Mouse (Mus musculus) MEL-GATA-1-ER (cell line): ENCODE results near the gene Car3.
A peak's percentile ranks its signal among the peaks of the same experiment; 100 is the strongest.
"Not testable (repeated sequence)": the region's sequence is repeated elsewhere in the genome, so short reads cannot be mapped to it uniquely, and the experiment has no call there.

Experiments used
- DNase-seq: peaks from one replicate; pipeline ENCODE4 v3.0.0-alpha.2; 2012; ENCODE audit warnings: low read depth; ENCODE audit errors: extremely low read depth

Car3 gene

DNA sequence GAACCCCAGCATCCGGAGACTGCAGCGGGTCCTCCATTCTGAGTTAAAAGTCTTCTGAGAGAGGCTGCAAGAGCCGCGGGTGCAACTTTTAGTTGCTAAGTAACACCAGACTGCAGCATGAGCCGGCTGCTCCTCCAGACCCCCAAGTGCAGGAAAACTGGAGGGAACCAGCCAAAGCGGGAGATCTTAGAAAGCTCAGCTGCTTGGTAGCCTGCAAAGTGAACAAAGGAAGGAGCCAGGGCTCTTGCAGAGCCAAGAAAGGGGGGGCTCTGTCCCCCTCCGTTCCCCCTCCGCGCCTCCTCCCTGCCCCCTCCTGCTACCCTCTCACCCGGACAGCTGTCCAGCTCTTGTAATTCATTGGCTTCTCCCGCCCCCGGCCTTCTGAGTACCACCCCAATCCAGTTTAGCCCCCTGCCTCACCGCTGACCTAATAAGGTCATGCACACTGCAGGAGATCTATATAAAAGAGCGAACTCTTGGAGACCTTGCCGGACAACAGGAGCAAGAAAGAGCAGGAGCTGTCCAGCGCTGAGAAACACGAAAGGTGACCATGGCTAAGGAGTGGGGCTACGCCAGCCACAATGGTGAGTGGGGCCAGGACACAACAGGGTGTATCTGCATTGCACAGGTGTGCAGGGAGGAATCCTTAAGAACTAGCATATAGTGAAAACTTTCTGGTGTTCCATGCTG, at the start of gene Car3:
Gene Car3 (plus strand): TSS at position 491 of the 690 bp plus-strand sequence.
- no peak for DNase-seq

DNA sequence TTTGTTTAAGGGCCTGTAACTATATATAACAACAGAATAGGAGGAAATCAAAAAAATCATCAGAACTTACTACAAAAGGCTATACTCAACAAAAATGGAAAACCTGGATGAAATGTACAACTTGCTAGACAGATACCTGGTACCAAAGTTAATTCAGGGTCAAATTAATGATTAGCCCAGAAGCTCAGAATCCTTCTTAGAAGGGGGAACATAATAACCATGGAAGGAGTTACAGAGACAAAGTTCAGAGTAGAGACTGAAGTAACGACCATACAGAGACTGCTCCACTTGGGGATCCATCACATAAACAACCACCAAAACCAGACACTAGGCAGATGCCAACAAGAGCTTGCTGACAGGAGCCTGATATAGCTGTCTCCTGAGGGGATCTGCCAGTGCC, 47.9 kb upstream of the Car3 start:
- not testable (repeated sequence) for DNase-seq

DNA sequence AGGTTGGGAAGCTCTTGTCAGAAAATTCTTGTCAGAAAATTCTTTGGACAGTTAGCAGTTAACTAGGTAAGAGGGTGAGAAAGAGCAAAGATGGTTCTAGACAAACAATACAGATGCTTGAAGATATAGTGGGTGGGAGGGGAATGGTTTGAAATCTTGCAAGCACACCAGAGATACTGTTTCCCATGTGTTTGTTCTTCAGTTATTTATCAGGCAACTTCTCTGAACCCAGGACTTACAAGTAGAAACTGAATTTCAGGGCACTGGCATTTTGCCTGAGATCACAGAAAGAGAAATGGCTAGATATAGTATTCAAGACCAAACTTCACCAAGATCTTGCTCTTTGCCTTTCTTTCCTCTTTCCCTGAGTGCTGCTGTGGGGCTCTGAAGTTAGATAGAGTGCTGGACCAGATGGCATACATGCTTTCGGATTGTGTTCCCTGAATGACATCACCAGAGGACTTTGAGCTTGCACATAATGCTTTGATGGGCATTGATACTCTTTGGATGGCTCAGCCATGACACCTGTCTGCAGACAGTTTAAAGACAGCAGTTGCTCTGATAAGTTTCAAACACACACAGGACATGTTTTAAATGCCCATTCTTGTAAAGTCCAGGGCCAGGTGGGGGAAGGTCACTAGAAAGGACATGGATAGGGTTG, 43.3 kb upstream of the Car3 start:
- DNase-seq: no peak

DNA sequence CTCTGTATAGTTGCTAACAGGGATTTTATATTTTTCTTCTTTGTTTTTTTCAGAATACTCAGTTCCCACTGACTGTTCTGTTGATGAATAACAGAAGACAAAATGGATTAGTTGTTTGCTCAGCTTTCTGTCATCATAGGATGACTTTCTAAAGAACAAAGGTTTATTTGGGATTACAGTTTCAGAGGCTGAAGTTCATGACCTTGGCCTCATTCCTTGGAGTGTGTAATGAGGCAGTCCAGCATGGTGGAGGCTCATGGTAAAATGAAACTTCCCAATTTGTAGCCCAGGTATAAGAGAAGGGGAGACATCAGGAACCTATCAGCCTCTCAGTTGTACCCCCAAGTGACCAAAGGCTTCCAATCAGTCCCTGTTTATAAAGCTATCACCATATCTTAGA, 34.4 kb upstream of the Car3 start:
- DNase-seq: no peak

DNA sequence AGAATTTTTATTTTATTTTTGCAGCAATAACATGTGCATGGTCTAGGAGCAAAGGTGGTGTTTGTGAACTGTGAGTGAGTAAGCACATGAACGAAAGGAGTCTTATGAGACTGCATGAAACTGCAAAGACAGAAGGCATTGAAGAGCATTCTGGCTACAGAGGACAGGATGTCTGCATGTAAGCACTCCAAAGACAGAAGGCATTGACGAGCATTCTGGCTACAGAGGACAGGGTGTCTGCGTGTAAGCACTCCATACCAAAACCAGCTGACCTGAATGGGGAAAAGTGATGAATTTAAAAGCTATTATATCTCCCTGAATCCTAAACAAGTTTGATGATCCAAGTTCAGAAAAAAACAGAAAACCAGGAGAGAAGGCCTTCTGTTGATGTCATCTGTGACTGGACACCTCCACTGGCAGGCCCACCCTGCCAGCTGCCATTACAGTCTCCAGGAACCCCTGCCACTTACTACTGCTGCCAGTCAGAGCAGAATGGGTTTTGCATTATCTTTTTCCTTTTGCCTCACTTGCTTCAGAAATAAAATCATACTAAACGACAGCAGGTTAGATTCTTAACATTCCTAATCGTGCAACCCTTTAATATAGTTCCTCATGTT, 32.0 kb upstream of the Car3 start:
- no peak for DNase-seq

DNA sequence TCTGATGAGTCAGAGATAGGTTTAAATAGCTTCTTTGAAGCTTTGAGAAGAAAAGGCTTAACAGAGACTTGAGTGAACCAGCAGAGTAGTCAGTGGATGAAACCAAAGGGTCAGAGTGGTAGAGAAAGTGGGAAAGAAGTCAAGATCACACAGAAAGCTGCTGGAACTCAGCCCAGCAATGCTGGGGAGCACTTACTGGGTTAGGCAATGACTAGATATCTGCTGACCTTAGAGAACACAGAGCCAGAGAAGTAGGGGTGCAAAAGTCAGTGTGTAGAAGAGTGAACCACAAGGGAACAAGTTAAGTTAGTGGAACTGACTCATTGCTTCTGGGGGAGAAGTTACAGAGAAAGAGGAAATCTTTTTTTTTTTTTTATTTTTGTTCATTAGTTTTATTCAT, 30.5 kb upstream of the Car3 start:
- DNase-seq: no peak

DNA sequence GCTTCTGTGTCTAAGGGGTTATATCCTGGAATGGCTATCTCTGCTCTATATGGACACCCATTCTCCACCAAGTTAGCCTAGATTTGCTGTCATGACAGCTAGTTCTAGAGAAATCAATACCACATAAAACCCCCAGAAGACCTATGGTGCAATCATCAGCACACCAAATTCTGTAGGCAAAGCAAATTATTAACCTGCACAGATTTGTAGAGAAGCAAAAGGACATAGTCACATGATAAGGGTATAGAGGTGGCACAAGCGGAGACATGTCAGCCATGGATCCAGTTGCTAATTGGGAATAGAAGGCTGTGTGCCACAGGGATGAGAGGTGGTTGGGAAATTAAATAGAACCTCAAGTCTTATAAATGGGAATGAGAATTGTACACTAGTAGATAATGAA, 24.4 kb upstream of the Car3 start:
- no peak for DNase-seq

DNA sequence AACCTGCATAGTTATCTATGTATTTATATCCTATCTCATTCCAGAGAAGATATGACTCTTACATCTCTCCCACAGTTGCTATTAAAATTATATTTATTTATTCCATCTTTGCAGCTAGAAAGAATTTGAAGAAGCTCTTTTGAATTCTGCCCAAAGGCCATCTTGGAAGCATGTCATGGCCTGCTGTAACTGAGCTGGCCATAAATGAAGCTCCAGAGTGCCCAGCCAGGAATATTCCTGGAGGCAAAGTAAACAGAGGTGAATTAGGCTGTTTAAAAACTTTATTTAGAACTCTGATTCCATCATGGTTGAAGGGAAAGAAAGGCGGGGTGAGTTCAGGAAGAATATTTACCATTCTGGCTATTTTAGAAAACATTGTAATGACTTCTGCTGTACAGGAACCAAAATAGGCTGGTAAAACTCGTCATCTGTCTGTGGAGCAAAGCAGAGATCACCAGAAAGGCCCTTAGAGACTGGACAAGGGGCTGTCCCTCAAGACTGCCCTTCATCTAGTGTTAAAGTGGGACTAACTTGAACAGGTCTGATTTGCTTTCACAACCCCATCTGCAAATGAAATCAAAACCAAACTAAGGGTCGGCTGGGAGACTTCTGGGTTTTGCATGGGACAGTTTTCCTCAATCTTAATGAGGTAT, 23.7 kb upstream of the Car3 start:
- DNase-seq: no peak

DNA sequence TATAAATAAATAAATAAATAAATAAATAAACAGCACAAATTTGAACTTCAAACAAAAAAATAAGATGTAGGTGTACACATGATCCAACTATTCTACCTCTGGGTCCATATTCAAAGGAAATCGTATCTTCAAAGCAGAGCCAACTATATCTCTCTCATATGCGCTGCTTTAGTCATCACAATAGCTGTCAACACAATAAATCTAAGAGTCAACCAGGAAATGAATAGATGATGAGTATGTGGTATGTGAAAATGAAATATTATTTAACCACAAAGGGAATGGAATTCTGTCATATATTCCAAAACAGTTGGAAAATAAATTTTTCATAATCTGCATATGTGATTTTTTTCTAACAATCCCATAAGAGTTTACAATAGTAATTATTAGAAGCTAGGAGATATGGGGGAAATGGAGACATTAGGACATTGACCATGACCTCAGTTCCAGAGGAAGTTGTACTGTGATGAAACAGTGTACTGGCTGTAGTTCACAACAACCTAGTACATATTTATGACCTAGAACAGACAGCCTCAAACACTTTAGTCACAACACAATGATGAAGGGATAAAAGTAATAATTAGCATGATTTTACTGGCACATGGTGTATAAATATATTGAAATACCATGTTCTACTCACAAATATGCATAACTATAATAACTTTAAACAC, 14.6 kb upstream of the Car3 start:
- DNase-seq: no peak

DNA sequence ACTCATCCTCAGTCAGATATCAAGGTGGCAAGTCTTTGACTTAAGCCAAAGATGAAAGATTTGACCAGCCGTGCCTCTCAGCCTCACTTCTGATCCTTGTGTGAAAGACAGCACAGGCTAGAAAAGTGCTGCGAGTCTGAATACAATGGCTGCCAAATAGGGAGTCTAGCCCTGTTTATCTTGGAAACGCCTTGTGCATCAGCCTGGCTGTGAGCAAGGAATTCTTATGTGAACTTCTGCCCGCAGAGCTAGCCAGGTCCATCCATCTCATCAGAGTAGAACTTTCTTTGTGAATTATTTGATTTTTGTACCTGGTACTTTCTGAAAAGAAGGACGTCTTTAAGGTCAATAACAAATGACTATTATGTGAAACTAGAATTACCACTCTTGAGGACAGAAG, 9.3 kb upstream of the Car3 start:
- DNase-seq: no peak

DNA sequence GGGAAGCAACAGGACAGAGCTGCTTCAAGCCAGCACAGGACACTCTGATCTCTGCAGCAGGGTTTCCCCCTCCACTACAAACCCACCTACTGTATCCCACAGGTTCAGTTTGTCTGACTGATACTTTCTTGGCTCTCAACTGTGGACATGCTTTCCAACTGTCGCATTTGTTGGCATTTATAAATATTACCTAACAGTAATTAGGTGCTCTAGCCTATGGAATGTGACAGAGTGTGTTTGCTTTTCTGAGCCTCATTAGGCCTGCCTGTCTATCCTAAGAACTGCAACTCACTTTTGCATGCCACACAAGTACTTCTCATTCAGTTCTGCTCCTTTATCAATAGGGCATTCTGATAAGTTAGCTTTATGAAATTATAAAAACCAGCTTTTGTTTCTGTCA, 8.9 kb upstream of the Car3 start:
- no peak for DNase-seq

DNA sequence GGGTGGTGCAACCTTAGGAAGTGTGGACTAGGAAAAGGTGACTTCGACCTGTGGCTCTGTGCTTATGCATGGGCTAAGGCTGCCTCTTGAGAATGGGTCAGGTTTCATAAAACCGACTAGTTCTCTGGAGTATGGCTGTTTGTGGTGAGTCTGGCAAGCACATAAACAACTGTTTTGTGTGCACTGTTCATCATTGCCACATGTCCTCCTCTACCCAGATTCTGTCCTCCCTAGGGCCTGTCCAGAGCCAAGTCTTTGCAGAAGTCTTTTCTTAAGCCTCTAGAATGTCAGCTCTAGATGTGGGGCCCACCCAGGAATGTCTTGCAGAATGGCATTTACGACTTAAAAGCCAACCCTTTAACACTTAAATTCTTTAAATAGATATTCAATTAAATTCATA, 5.4 kb upstream of the Car3 start:
- DNase-seq: no peak

DNA sequence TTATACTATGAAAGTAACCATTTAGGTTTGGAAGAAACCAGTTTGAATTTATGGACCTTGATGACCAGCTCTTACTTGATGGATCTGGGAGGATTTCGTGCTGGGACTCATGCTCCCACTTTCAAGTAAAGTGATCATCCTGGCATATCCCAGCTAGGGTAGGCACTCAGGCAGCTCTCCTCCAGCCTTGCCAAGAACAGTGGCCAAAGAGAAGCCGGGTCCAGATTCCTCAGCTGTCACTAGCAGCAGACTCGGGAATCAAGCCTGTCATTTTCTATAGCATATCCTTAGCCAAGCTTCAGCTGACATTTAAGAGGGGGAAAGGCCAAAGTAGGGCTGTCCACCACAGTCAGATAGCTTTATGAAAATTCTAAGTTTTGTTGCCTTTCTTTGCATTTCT, 3.0 kb upstream of the Car3 start:
- DNase-seq: no peak

DNA sequence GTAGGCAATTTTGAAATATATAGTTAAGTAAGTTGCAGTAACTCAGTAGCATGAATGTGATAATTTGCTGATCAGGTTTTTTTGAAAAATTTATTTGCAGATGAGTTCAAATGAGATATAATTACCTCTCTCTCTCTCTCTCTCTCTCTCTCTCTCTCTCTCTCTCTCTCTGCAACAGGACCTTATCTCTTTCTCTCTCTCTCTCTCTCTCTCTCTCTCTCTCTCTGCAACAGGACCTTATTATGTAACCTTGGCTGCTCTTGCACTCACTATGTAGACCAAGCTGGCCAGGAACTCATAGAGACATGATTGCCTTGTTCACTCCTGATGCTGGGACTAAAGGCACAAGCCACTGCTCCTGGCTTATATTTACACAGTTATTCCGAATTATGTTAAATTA, 2.1 kb upstream of the Car3 start:
- no peak for DNase-seq

DNA sequence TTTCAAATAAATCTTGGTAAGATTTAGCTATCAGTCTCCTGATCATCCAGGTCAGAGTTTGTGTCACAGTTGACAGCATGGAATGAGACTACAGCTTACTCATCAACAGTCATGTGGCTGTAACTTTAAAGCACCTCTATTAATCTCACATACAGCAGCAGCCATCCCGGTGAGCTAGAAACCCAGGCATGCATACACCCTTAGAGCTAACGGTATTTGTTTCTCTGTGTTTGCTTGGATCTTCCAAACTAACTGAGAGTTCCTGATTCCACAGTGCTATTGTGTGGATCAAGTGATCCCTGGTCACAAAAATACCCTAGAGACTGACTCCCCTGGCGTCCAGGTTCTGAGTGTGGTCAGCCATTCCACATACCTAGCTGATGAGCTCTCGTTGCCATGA, 1.5 kb upstream of the Car3 start:
- DNase-seq: no peak

DNA sequence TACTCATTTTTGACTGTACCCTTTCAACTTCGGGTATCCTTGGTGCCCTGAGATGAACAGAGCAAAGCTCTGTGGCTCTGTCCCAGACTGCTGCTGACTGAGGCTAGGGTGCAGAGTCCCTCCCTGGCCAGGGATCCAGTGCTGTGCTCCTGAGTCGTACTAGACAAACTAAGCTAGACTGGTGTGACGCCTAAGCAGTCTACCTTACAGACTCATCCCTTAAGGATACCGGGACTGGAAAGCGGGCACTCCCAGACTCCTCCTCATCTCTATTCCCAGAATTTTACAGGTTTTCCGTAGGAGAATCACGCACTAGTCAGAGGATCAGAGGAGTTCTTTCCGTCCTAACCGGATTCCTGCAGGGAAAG, 674 bp upstream of the Car3 start:
- DNase-seq: no peak

DNA sequence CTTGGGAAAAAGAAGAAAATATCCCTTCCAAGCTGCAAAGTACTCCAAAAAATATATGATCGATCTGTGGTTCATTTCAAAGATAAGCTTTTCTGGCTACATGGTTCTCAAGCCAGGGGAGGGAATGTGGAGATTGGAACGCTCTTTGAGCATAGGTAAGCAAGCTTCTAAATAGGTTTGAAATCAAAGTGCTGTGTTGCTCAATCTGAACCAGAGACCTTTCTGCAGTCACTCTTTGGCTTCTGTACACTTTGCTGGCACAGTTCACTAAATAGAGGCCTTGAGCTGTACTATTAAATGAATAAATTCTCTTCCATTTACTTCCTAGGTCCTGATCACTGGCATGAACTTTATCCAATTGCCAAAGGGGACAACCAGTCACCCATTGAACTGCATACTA, 610 bp downstream of the Car3 start:
- DNase-seq: no peak

DNA sequence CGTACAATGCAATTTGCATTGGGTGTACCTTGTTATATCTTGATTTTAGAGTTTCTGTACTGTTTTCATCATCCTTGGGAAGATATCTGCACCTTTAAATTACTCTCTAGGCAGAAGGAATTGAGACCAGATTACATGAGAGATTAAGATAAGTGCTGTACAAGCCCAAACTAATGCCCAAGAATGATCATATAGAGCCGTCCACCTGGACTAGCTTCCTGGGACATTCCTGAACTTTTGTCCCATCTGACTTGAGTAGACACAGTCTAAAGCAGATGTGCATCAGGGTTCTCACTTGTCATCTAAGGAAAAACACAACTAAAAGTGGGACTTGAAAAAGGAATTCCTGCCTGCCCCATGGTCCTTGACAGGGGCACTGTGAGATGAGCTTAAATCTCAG, 2.6 kb downstream of the Car3 start:
- no peak for DNase-seq

DNA sequence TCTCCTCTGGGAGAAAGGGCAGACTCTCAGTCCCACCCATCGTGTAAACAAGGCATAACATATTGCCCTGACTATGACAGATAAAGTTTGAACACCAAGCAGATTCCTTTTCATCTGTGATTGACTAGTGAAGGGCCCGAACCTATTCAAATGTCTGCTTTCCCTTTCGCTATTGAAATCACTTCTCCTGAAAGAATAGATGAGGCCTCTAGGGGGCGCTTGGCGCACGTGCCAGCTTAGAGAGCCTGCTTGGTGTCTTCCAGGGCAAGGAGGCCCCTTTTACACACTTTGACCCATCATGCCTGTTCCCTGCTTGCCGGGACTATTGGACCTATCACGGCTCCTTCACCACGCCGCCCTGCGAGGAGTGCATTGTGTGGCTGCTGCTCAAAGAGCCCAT, 6.5 kb downstream of the Car3 start:
- DNase-seq: peak; percentile 79

DNA sequence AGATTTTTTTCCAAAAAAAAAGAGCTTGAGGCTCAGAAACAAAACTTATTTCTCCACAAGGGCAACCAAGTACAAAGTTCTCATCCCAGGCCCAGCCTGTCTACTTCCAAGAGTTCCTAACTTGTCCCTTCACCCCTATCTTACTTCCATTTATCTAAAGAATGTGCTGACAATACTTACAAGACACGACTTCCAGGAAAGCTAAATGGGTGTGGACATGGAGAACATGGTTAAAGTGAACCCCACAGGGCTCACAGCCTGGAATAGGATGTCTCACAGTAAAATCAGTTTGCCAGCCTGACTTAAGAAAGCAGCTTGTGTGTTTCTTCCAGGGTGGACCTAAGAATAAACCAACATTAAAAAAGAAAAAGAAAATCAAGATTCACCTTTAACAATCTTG, 7.2 kb downstream of the Car3 start:
- DNase-seq: no peak

DNA sequence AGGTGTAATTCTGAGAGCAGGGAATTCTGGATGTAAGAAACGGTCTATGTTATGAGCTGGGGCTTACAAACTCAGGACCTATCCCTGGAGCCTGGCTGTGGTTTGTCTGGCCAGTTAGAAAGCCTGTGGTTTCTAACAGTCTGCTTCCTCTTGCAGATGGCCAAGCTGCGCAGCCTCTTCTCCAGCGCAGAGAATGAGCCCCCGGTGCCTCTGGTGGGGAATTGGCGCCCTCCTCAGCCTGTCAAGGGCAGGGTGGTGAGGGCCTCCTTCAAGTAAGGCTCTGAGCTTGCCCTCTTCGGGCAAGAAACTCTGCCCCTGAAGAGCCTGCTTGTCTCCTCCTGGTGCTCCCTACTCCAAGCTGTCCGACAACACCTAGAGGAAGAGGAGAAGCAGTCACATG, 8.1 kb downstream of the Car3 start:
- DNase-seq: peak; percentile 75

DNA sequence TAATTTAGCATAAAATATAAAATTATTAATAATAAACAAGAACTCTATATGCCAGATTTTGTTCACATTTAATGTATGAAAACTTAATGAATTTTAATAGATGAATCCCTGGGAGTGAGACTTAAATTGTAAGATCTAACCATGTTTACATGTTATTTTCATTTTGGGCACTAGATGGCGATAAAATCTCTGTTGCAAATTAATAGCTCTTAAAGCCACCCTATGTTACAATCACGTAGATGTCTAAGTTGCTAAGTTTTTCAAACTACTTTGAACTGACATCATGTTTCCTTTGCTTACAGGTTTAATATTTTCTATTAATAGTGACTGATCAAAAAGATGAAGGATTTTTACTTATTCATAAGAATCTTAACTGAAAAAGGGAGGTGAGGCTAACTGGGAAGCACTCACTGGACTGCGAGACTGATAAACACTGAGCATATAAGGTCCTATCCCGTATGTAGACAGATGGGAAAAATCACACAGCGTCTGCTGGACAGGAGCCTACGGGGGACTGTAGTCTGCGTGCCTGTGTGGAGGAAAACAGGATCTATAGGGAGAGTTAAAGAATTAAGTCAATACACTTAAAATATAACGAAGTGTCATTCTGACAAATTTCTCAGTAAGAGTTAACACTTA, 11.2 kb downstream of the Car3 start:
- no peak for DNase-seq
